In genomic region chr11:107731498-107731897, GRCm38 (mm10) we compare ENCODE assay signal across 17 mouse cellular contexts. TPM values are rescaled to one million over a fixed set of nuclear protein-coding genes. Genes with fewer than 3 reads are reported as not detected.
A peak's percentile ranks its signal among the peaks of the same experiment; 100 is the strongest.
DNase-seq lines count a peak whose midpoint lies in the region; ATAC-seq lines count a peak whose summit lies in the region.
"Had no signal": no experiment of that assay in that cellular context is flagged by ENCODE, and none has a peak within 500 bp of the region (broad histone marks: within the 10 kb centered on the region; RNA-seq: fewer than 3 reads in every experiment).

No protein-coding gene starts in this region.

- peaks cover 45% of the 10 kb centered on the region for H3K36me3 ChIP-seq in hindbrain, embryonic 14.5 days (replicated peaks; ENCODE audit: control insufficient read depth, insufficient read depth)
- H3K36me3 ChIP-seq: liver, embryonic 13.5 days had no signal

- no peak overlapping the region for H3K27ac ChIP-seq in hindbrain, embryonic 14.5 days
- H3K27ac ChIP-seq: hindbrain, embryonic 10.5 days; liver, embryonic 13.5 days; midbrain, embryonic 12.5 days had no signal

- 91% methylated on average over 5 of the region's 5 CpGs for WGBS in hindbrain, embryonic 14.5 days

- ATAC-seq in hindbrain, embryonic 14.5 days (ENCODE audit: low FRiP score): no peak
- ATAC-seq: forebrain, postnatal 0 days; intestine, embryonic 16.5 days had no signal

- H3K4me2 ChIP-seq in hindbrain, embryonic 14.5 days (replicated peaks): no peak overlapping the region
- H3K4me2 ChIP-seq: liver, embryonic 13.5 days; midbrain, embryonic 12.5 days had no signal

- DNase-seq in adrenal gland, adult 8-10 months: peak; percentile 11
- no peak for DNase-seq in adrenal gland, postnatal 25 days
- peak; percentile 15 to 22 for DNase-seq in heart, postnatal 10 days
- DNase-seq in heart, adult 18-20 months: no peak
- peak; percentile 51 for DNase-seq in 416B (ENCODE audit: low read depth)
- peak; percentile 71 for DNase-seq in brain, adult 2 months (ENCODE audit: low read depth, low spot score)
- DNase-seq in layer of hippocampus, adult 8-10 months (ENCODE audit: low spot score in 2 of 2): no peak
- DNase-seq in hindbrain, embryonic 14.5 days (ENCODE audit: low spot score): no peak
- DNase-seq: forebrain, postnatal 0 days; liver, embryonic 13.5 days; lung, postnatal 14 days; retina, postnatal 1 day had no signal

- no peak overlapping the region for H3K4me3 ChIP-seq in hindbrain, embryonic 14.5 days (replicated peaks; ENCODE audit: low read length)
- H3K4me3 ChIP-seq: hindbrain, embryonic 10.5 days; liver, embryonic 13.5 days; midbrain, embryonic 12.5 days had no signal

- no peaks in the 10 kb centered on the region for H3K27me3 ChIP-seq in hindbrain, embryonic 14.5 days (ENCODE audit: control insufficient read depth, insufficient read depth, low read length)
- H3K27me3 ChIP-seq: liver, embryonic 13.5 days; midbrain, embryonic 12.5 days had no signal

- intact Hi-C loops in heart, postnatal 10 days (cut with DNase I): loop anchor here (5.0 kb wide), 1 partner anchor 121 kb away; no protein-coding TSS in a partner anchor

- no peak overlapping the region for H3K9ac ChIP-seq in hindbrain, embryonic 14.5 days
- H3K9ac ChIP-seq: forebrain, postnatal 0 days; liver, embryonic 13.5 days; midbrain, embryonic 12.5 days had no signal

- no peaks in the 10 kb centered on the region for H3K4me1 ChIP-seq in hindbrain, embryonic 14.5 days (replicated peaks; ENCODE audit: control insufficient read depth, insufficient read depth, low read length)
- H3K4me1 ChIP-seq: hindbrain, embryonic 10.5 days; liver, embryonic 13.5 days; midbrain, embryonic 12.5 days had no signal

- H3K9me3 ChIP-seq in hindbrain, embryonic 14.5 days (ENCODE audit: control insufficient read depth, low read length): no peaks in the 10 kb centered on the region
- H3K9me3 ChIP-seq: hindbrain, embryonic 10.5 days; liver, embryonic 13.5 days; midbrain, embryonic 12.5 days had no signal

RNA-seq across cellular contexts. Expression of gene Cacng1, which starts 15.2 kb away (rescaled TPM):
- under 1 TPM in 2 of 4 experiments, not detected in 2; 0.21 to 0.28 TPM for total RNA-seq in adrenal gland, adult 8-10 months (2022)
- not detected in 2 replicates for total RNA-seq in adrenal gland, postnatal 25 days (2021)
- not detected for total RNA-seq in heart, postnatal 10 days (2021)
- total RNA-seq in heart, adult 18-20 months (2021): not detected
- total RNA-seq in layer of hippocampus, adult 8-10 months (2022): not detected
- polyA plus RNA-seq in hindbrain, embryonic 14.5 days (2014; fragmentation: Nextera tagmentation; extraction: Ambion mirVana): 0.17 and 0.52 TPM in 2 replicates
- total RNA-seq: left cerebral cortex, postnatal 25 days; MEL had no signal
- polyA plus RNA-seq: intestine, embryonic 16.5 days had no signal

Comparison
In these comparisons a context has a peak if more than half of its experiments do, and no peak if none do; other contexts are left out.
1. DNase-seq: peak in adrenal gland, adult 8-10 months (single experiment), heart, postnatal 10 days (2 of 2), 416B (single experiment) and brain, adult 2 months (single experiment); none in adrenal gland, postnatal 25 days (single experiment), heart, adult 18-20 months (0 of 2), layer of hippocampus, adult 8-10 months (0 of 2) and hindbrain, embryonic 14.5 days (single experiment).